ENCODE assay signal across 20 mouse cellular contexts in the genomic region with DNA sequence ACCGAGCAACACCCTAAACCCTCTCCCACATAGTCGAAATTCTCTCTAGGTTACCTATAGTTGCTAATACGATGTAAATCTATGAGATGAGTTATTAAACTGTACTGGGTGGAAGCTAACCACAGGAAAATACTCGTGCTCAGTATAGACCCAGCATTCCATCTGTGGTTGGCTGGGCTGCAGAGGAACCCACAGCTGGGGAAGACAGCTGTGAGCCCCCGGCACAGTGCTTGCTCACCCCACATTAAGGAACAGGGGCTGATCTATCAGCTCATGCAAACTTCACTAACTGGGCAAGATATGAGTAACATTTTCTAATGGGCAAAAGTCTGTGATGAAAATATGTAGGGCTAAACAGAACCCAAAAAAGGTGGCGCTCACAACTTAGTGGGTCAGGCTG.
DNase-seq lines count a peak whose midpoint lies in the region; ATAC-seq and TF ChIP-seq lines count a peak whose summit lies in the region.
"Had no signal": no experiment of that assay in that cellular context is flagged by ENCODE, and none has a peak within 500 bp of the region (broad histone marks: within the 10 kb centered on the region; RNA-seq: fewer than 3 reads in every experiment).

No protein-coding gene starts in this region.

- ATAC-seq in forebrain, embryonic 15.5 days (replicated peaks), result no peak
- ATAC-seq in forebrain, embryonic 11.5 days (replicated peaks; ENCODE audit: low FRiP score), result no peak
- no peak for ATAC-seq in hindbrain, embryonic 13.5 days (ENCODE audit: low FRiP score)
- ATAC-seq: midbrain, embryonic 16.5 days had no signal

- TF ChIP-seq POLR2A in myocyte (IDR thresholded peaks at IDR 0.05; ENCODE audit: insufficient read length, low read depth), result no peak

- no peak overlapping the region for H3K4me2 ChIP-seq in forebrain, embryonic 15.5 days (replicated peaks)
- H3K4me2 ChIP-seq in forebrain, embryonic 11.5 days (ENCODE audit: low read depth, low read length, severe bottlenecking), result no peak overlapping the region
- no peak overlapping the region for H3K4me2 ChIP-seq in myocyte (ENCODE audit: low read depth)
- no peak overlapping the region for H3K4me2 ChIP-seq in hindbrain, embryonic 13.5 days
- H3K4me2 ChIP-seq: embryonic facial prominence, embryonic 13.5 days; liver, embryonic 11.5 days had no signal

- H3K79me2 ChIP-seq in C2C12 (ENCODE audit: control insufficient read depth, insufficient read depth), result no peaks in the 10 kb centered on the region
- H3K79me2 ChIP-seq in myocyte (ENCODE audit: control insufficient read depth, insufficient read depth), result no peaks in the 10 kb centered on the region

- no peaks in the 10 kb centered on the region for H3K36me3 ChIP-seq in forebrain, embryonic 15.5 days
- H3K36me3 ChIP-seq in forebrain, embryonic 11.5 days (ENCODE audit: control insufficient read depth, insufficient read depth, low read length), result no peaks in the 10 kb centered on the region
- no peaks in the 10 kb centered on the region for H3K36me3 ChIP-seq in C2C12 (ENCODE audit: control insufficient read depth, insufficient read depth)
- H3K36me3 ChIP-seq in myocyte (ENCODE audit: control insufficient read depth, insufficient read depth), result peaks cover 5% of the 10 kb centered on the region
- H3K36me3 ChIP-seq in hindbrain, embryonic 13.5 days, result no peaks in the 10 kb centered on the region
- H3K36me3 ChIP-seq: embryonic facial prominence, embryonic 13.5 days had no signal

- H3K9ac ChIP-seq in forebrain, embryonic 15.5 days (replicated peaks), result no peak overlapping the region
- H3K9ac ChIP-seq in forebrain, embryonic 11.5 days (ENCODE audit: low read length), result no peak overlapping the region
- H3K9ac ChIP-seq in hindbrain, embryonic 13.5 days, result no peak overlapping the region
- H3K9ac ChIP-seq: embryonic facial prominence, embryonic 13.5 days had no signal

- no peaks in the 10 kb centered on the region for H3K9me3 ChIP-seq in forebrain, embryonic 15.5 days
- H3K9me3 ChIP-seq in forebrain, embryonic 11.5 days (ENCODE audit: control insufficient read depth, low read length), result no peaks in the 10 kb centered on the region
- no peaks in the 10 kb centered on the region for H3K9me3 ChIP-seq in hindbrain, embryonic 13.5 days
- H3K9me3 ChIP-seq: embryonic facial prominence, embryonic 13.5 days; G1E; megakaryocyte, embryonic 14.5 days had no signal

- H3K79me3 ChIP-seq in C2C12 (ENCODE audit: low read depth), result no peaks in the 10 kb centered on the region

- H3ac ChIP-seq in C2C12 (ENCODE audit: control insufficient read depth, insufficient read length, low read depth) (no peak overlapping the region), myocyte (ENCODE audit: control insufficient read depth, insufficient read length) (no peak overlapping the region)

- 91% methylated on average over 6 of the region's 6 CpGs for WGBS in forebrain, embryonic 15.5 days
- WGBS in forebrain, embryonic 11.5 days, result 90% methylated on average over 6 of the region's 6 CpGs
- 86% methylated on average over 6 of the region's 6 CpGs for WGBS in hindbrain, embryonic 13.5 days

- H3K4me1 ChIP-seq in forebrain, embryonic 15.5 days, result peaks cover 66% of the 10 kb centered on the region
- peaks cover 14% of the 10 kb centered on the region; the same call in 1 of the 2 replicates for H3K4me1 ChIP-seq in forebrain, embryonic 11.5 days (replicated peaks; ENCODE audit: control insufficient read depth, insufficient read depth, low read length)
- peaks cover 35% of the 10 kb centered on the region for H3K4me1 ChIP-seq in hindbrain, embryonic 13.5 days (replicated peaks)
- H3K4me1 ChIP-seq: embryonic facial prominence, embryonic 13.5 days had no signal

- H3K4me3 ChIP-seq in forebrain, embryonic 15.5 days, result no peak overlapping the region
- no peak overlapping the region for H3K4me3 ChIP-seq in forebrain, embryonic 11.5 days (ENCODE audit: low read depth, low read length)
- no peak overlapping the region for H3K4me3 ChIP-seq in C2C12 (ENCODE audit: insufficient read depth, poor library complexity, severe bottlenecking)
- H3K4me3 ChIP-seq in myocyte, result no peak overlapping the region
- no peak overlapping the region for H3K4me3 ChIP-seq in hindbrain, embryonic 13.5 days
- H3K4me3 ChIP-seq: embryonic facial prominence, embryonic 13.5 days; heart, adult 2 months; megakaryocyte, embryonic 14.5 days had no signal

- no peak for TF ChIP-seq CTCF in C2C12 (IDR thresholded peaks at IDR 0.05; ENCODE audit: control insufficient read depth, insufficient read depth, insufficient read length)

- DNase-seq in forebrain, embryonic 11.5 days (ENCODE audit: low spot score), result no peak
- peak; percentile 76 for DNase-seq in thymus, postnatal 25 days
- DNase-seq in kidney, adult 8-10 months, result no peak
- DNase-seq: adrenal gland, postnatal 14 days; cerebellum, adult 9-11 months; gastrocnemius, postnatal 25 days; heart, adult 2 months; kidney, adult 2 months; kidney, postnatal 14 days; lung, adult 2 months; right cerebral cortex, postnatal 4 days had no signal

- H3K27me3 ChIP-seq in forebrain, embryonic 15.5 days, result no peaks in the 10 kb centered on the region
- H3K27me3 ChIP-seq in forebrain, embryonic 11.5 days (ENCODE audit: control insufficient read depth, insufficient read depth, low read length), result no peaks in the 10 kb centered on the region
- H3K27me3 ChIP-seq in C2C12 (ENCODE audit: control insufficient read depth, insufficient read depth, insufficient read length) (no peaks in the 10 kb centered on the region), myocyte (ENCODE audit: control insufficient read depth, insufficient read depth, insufficient read length) (no peaks in the 10 kb centered on the region)
- H3K27me3 ChIP-seq in hindbrain, embryonic 13.5 days, result 0 out of 2 replicates have a peak, but pooled peaks cover 2% of the 10 kb centered on the region
- H3K27me3 ChIP-seq: embryonic facial prominence, embryonic 13.5 days; megakaryocyte, embryonic 14.5 days had no signal

- peak overlapping the region; percentile 96 for H3K27ac ChIP-seq in forebrain, embryonic 15.5 days (replicated peaks)
- no peak overlapping the region for H3K27ac ChIP-seq in forebrain, embryonic 11.5 days (ENCODE audit: low read depth, low read length)
- no peak overlapping the region for H3K27ac ChIP-seq in hindbrain, embryonic 13.5 days
- H3K27ac ChIP-seq: embryonic facial prominence, embryonic 13.5 days; heart, adult 2 months had no signal

TF ChIP-seq in C2C12, 6 proteins besides CTCF, POLR2A, EP300 and RAD21:
- peak; percentile 67 for TF ChIP-seq MYOD1 (IDR thresholded peaks at IDR 0.05; ENCODE audit: control insufficient read depth, insufficient read length, low read depth)
- TF ChIP-seq MYOG (IDR thresholded peaks at IDR 0.05; ENCODE audit: control insufficient read depth, extremely low read depth, insufficient read length), result no peak
TF ChIP-seq in C2C12: peak in this region for 1.

TF ChIP-seq in myocyte, 11 proteins besides CTCF, POLR2A, EP300 and RAD21:
- TF ChIP-seq E2F4 (IDR thresholded peaks at IDR 0.05; ENCODE audit: insufficient read depth), result no peak
- TF ChIP-seq TCF3 (IDR thresholded peaks at IDR 0.05; ENCODE audit: insufficient read length, low read depth), result peak; percentile 54
- TF ChIP-seq SRF (IDR thresholded peaks at IDR 0.05; ENCODE audit: control insufficient read depth, insufficient read length, low read depth), result no peak
- no peak for TF ChIP-seq MAX (IDR thresholded peaks at IDR 0.05; ENCODE audit: low read depth)
- peak in 2 of 3 experiments; percentile 83 to 87 for TF ChIP-seq MYOD1 (IDR thresholded peaks at IDR 0.05; ENCODE audit: control insufficient read depth in 1 of 3, insufficient read length in 2 of 3, low read depth in 2 of 3)
- no peak for TF ChIP-seq USF1 (IDR thresholded peaks at IDR 0.05; ENCODE audit: low read depth)
- TF ChIP-seq MYOG (IDR thresholded peaks at IDR 0.05; ENCODE audit: control insufficient read depth in 1 of 3, insufficient read depth in 1 of 3, insufficient read length in 2 of 3, low read depth in 2 of 3), result peak in 2 of 3 experiments; percentile 84 to 90
- TF ChIP-seq REST (IDR thresholded peaks at IDR 0.05; ENCODE audit: insufficient read depth, insufficient read length), result no peak
- TF ChIP-seq CEBPB (IDR thresholded peaks at IDR 0.05; ENCODE audit: insufficient read depth, poor library complexity, severe bottlenecking), result no peak
- no peak for TF ChIP-seq POLR2AphosphoS2 (IDR thresholded peaks at IDR 0.05; ENCODE audit: insufficient read length, low read depth)
- peak; percentile 54 for TF ChIP-seq TCF12 (IDR thresholded peaks at IDR 0.05; ENCODE audit: insufficient read depth, poor library complexity, severe bottlenecking)
